Mouse (Mus musculus): ENCODE results near the gene Zfp638.
A peak's percentile ranks its signal among the peaks of the same experiment; 100 is the strongest.
"Not testable (repeated sequence)": the region's sequence is repeated elsewhere in the genome, so short reads cannot be mapped to it uniquely, and the experiment has no call there.

Gene Zfp638

DNA sequence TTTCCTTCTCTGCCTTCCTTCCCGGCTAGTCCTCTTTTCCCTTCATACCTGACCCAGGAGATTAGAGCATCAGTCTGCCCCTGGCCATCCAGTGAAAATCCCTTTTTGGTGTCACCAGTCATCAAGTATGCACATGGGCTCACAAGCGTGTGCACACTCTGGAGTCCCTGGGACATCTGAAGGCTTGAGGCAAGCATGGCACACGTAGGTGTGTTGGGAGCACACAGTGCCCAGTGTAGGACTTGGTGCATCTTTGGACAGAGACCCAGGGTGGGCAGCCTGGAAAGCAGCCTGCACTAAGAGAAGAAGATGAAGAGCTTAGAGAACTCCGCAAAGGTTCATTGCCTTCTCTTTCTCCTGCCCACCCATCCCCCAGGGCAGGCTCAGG is 143.0 kb downstream of the Zfp638 start:
- DNase-seq (ENCODE audit: low spot score) = no peak

DNA sequence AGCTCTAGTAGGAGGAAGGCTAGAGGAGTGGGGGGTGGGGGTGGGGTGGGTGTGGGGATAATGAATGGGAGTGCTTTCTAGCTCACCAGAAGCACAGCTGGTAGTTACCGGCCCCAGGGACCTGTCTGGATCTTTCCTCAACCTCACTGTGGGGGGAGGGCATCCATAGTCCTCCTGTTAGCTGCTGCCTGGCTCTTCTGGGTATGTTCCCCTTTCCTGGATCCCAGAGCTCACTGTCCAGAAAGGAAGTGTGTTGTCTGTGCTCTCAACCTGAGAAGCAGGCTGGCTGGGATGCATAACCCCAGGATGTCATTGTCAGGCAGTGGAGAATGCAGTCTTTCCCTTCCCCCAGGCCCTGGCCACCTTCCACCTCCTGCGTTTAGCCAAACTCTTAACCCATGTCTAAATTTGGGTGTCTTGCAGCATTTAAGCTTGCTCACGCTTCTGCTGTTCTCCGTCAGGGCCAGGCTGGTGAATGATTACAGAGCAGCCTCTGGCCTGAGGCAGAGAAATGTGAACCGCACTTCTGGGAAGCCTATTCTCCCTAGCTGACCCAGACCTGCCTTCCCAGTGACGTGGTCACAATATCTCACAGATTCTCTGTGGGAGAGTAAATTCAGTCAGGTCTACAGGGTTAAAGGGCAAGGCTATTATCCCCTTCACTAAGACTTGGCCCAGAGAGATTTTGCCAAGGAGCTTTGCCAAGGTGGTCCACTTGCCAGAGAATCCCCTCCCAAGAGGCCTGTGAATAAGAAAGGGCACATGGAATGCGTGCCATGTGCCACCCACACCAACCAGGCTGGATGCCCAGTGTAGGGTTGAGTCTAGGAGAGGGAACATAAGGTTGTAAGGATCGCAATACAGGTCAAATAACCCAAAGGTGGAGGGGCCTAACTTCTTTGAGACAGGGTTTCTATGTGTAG is 143.7 kb downstream of the Zfp638 start:
- DNase-seq (ENCODE audit: low spot score) = no peak

DNA sequence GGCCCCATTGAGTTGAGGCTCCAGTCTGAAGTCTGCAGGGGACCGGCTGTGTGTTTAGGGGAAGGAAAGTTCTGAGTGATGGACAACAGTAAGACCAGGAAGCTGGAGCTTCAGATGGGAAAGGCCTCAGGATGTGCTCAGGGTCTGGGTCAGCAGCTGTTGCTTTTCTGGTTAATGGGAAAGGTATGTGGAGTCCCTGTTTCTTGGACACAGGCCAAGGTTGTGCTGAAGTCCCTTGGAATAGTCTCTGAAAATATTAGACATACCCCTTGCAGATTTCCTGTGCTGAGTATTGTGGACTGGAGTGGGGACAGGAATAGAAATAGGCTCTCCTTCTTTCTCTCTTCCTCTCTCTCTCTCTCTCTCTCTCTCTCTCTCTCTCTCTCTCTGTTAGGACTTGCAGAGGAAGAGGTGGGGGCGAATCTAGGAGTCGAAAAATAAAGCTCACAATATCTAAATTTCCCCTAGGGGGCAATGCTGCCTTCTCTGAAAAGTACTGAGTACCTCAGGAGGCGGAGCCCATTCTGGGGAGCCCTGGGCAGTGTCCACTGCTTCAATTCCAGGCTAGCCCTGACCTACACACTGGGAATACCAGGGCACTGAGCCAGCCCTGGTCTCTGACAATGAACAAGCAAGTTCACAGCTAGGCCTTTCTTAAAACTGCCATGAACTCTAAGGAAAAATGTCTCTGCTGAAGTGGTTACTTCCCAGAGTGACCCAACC is 148.2 kb downstream of the Zfp638 start:
- DNase-seq (ENCODE audit: low spot score) = not testable (repeated sequence)

DNA sequence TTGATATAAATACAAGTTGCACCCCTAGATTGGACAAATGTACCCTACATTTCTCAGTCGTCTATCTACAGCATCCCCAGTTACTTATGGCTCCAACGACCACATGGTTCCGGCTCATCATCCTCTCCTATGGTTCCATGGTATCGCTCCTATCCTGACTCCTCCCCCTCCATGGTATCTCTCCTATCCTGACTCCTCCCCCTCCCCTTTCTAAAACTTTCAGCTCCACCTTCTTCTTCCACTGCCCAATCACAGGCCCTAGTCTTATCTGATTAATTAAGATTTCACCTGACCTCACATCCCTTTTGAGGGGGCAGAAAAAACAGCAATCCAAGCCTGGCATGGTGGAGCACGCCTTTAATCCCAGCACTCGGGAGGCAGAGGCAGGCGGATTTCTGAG is 149.9 kb downstream of the Zfp638 start:
- DNase-seq (ENCODE audit: low spot score) = no peak

DNA sequence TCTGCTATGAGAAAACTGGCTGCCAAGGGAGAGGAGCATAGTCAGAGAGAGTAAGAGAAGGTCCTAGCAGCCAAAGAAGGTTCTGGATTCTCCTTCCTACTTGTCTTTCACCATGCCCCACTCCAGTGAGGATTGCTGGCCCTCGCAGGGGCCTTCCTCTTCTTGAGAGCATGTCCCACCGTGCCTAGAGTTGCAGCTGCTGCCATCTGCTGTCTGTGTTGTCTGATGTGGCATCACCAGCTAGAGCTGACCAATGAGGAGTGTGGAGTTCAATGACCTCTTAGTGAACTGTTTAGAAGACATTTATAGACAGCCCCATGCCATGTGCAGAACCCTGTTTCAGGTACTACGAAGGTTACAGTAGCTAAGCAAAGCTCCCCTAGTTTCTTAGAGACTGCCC is 150.5 kb downstream of the Zfp638 start:
- DNase-seq (ENCODE audit: low spot score) = no peak

DNA sequence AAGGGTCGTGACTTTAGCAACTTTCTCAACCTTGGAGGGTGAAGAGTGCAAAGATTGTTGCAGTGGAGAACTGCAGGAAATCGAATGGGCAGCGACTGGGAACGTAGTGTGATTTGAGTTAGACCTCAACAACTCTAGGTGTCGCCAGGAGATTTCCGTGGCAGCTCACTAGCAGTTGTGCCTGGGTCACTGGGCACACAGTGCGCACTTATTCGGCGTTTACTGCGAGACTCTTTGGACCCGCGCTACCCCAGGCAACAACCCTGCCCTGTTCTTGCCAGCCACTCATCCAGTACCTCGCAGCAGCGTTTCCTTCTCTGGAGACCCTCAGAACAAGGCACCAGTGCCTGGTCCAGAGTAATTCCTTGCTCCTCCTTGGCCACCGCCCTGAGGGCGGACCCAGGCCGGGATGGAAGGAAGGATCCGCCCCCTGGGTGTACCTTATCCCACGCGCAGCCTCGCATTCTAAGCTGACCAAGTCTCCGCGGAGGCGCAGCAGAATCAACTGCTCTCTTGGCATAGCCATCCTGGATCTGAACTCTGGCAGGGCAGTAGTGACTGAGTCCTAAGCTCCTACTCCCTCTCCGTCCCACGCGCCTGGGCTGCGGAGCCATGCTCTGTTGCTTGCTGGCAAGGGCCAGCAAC is 152.1 kb downstream of the Zfp638 start:
- peak; percentile 27 for DNase-seq (ENCODE audit: low spot score)

DNA sequence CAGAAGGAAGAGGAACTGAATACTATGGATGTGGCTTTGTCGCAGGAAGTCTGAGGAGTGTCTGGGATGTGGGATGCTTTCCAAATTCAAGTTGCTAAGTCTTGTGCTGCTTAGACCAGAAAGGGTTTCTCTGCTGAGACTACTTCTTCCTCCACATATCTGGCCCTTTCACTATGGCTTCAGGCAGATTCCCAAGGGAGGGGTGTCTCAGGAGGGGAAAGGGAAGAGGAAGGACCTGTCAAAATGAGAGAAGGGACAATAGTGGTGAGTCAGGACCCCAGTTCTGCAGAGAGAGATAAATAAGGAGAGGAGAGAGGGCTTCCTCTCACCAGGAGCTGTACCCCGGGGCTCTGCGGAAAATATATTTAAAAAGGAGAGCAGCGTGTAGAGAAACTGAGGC is 153.1 kb downstream of the Zfp638 start:
- no peak for DNase-seq (ENCODE audit: low spot score)

DNA sequence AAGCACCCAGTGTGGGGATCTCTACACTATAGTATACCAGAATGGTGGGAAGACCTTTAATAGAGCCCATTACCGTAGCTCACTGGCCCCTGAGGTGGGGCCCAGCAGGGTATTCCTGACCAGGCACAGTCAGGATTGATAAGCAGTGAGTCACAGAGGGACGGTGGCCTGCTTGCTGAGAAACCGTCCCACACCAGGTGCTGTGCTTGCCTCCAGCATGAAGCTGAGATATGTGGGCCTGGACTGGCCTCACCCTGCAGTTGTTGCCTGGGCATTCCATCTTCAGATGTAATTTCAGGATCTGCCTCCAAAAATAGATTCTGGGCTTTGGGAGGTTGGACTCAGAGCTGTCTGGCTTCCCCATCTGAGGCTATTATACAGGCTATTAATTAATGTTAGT is 155.1 kb downstream of the Zfp638 start:
- DNase-seq (ENCODE audit: low spot score) = no peak

DNA sequence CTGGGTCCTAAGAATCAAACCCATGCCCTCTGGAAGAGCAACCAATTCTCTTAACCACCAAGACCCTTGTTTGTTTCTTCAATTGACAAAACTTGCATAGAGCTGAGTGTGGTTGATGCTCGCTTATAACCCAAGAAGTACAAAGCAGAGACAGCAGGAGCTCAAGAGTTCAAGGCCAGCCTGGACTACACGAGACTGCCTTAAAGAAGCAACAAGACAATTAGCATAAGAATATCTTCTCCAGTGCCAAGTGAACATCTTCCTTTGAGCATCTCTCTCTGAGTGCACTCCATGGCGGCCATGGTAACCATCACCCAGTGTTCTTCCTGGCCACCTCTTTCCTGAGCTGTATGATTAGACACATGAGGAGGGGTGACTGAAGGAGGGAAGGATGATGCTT is 158.7 kb downstream of the Zfp638 start:
- no peak for DNase-seq (ENCODE audit: low spot score)

DNA sequence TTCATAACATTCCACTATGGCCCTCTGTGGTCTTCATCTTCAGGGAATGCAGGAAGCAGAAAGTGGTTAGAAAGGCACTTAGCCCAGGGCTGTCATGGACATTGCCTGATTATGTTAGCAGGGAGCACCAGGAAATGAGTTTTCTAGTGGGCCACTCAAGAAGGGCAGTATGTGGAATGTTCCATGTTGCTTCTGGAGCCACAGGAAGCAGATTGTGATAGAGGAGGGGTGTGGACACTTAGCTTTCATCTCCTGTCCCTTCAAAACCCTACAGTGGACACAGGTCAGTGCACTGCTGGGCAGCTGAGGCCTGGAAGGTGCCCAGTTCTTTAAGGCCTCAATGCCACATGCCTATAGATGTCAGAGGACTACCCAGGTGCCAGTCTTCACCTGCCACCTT is 161.9 kb downstream of the Zfp638 start:
- no peak for DNase-seq (ENCODE audit: low spot score)

DNA sequence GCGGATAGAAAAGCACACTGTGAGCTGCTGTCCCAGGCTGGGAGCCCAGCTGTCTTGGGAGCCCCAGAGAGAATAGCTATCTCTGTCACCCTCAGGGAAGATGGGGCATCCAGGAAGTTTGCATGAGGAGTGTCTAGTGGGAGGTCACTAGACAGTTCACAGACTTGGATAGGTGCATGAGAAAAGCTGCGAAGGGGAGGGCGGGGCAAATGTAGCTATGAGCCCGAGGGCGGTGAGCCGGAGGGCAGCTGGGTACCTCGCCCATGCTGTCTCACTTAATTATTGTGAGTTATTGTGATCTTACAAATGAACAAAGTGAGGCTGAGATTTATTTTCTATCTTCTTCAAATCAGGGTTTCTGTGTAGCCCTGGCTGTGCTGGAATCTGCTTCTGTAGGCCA is 162.9 kb downstream of the Zfp638 start:
- no peak for DNase-seq (ENCODE audit: low spot score)

DNA sequence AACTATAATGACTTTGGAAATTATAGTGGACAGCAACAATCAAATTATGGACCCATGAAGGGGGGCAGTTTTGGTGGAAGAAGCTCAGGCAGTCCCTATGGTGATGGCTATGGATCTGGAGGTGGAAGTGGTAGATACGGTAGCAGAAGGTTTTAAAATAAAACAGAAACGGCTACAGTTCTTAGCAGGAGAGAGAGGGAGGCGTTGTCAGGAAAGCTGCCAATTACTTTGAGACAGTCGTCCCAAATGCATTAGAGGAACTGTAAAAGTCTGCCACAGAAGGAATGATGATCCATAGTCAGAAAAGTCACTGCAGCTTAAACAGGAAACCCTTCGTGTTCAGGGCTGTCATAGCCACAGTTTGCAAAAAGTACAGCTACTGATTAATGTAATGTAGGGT is 165.6 kb downstream of the Zfp638 start:
- DNase-seq (ENCODE audit: low spot score) = not testable (repeated sequence)

All from testis, postnatal 14 days (tissue).